Mouse (Mus musculus): ENCODE measurements around the gene Twf2. TPM values are rescaled to one million over a fixed set of nuclear protein-coding genes. Genes with fewer than 3 reads are reported as not detected.

Twf2 gene
- not detected for polyA plus RNA-seq (2014; fragmentation: Illumina TruSeq; extraction: RNeasy Lipid Tissue Mini Kit (QIAGEN cat#74804); ENCODE audit: low read depth, low replicate concordance)

GRCm38 (mm10) chr9:106202819-106203636 is at the start of gene Twf2:
Twf2 (plus strand) TSS chr9:106203108.

GRCm38 (mm10) chr9:106158037-106158491 is 44.8 kb upstream of the Twf2 start, which contains the start of gene Glyctk:
Glyctk (minus strand) TSS chr9:106158138.

GRCm38 (mm10) chr9:106170556-106171345 is 32.2 kb upstream of the Twf2 start, which contains the start of gene Wdr82:
Wdr82 (plus strand) TSS chr9:106170928.

GRCm38 (mm10) chr9:106199535-106200272 is 3.2 kb upstream of the Twf2 start, which contains the start of gene Ppm1m:
Ppm1m (minus strand) TSS chr9:106199746.

DNA sequence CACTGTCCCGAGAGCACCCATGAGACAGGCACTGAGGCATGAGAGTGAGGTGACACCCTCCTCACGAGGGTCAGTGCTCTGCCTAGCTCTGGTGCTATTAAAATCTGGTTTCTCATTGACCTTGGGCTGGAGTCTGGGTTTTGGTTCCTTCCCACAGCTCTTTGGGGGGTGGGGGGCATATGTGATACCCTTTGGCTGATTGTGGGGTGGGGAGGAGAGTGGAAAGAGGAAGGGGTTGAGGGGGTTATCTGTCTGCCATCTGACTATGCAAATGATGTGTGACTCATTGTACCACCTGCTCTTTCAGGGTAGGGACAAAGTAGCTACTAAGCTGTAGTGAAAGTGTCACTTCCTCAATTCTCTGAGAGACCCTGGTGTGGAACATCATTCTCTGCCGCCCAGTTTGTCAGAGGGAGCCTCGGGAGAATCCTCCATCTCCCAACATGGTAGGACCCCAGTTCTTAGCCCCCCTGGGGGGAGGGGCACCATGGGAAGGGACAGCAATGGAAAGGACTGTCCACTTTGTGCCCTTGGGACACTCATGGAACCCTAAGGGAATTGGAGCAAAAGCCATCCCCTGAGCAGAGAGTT is 19.4 kb downstream of the Twf2 start, which contains the start of gene Tlr9:
Tlr9 (plus strand) TSS at position 338 of the 591 bp plus-strand sequence.

Other genes starting within 250 kb of the Twf2 start
- 2.2 TPM for gene Col6a5, start 242.5 kb upstream of the Twf2 start, polyA plus RNA-seq (2014; fragmentation: Illumina TruSeq; extraction: RNeasy Lipid Tissue Mini Kit (QIAGEN cat#74804); ENCODE audit: low read depth, low replicate concordance)
- gene Col6a4, start 106.3 kb upstream of the Twf2 start, polyA plus RNA-seq (2014; fragmentation: Illumina TruSeq; extraction: RNeasy Lipid Tissue Mini Kit (QIAGEN cat#74804); ENCODE audit: low read depth, low replicate concordance) = 3.6 TPM
- gene Glyctk, start 45.0 kb upstream of the Twf2 start, polyA plus RNA-seq (2014; fragmentation: Illumina TruSeq; extraction: RNeasy Lipid Tissue Mini Kit (QIAGEN cat#74804); ENCODE audit: low read depth, low replicate concordance) = 0.13 TPM
- 84.2 TPM for gene Wdr82, start 32.2 kb upstream of the Twf2 start, polyA plus RNA-seq (2014; fragmentation: Illumina TruSeq; extraction: RNeasy Lipid Tissue Mini Kit (QIAGEN cat#74804); ENCODE audit: low read depth, low replicate concordance)
- 2.3 TPM for gene Ppm1m, start 3.4 kb upstream of the Twf2 start, polyA plus RNA-seq (2014; fragmentation: Illumina TruSeq; extraction: RNeasy Lipid Tissue Mini Kit (QIAGEN cat#74804); ENCODE audit: low read depth, low replicate concordance)
- not detected for gene Tlr9, start 19.5 kb downstream of the Twf2 start, polyA plus RNA-seq (2014; fragmentation: Illumina TruSeq; extraction: RNeasy Lipid Tissue Mini Kit (QIAGEN cat#74804); ENCODE audit: low read depth, low replicate concordance)
- gene Alas1, start 45.5 kb downstream of the Twf2 start, polyA plus RNA-seq (2014; fragmentation: Illumina TruSeq; extraction: RNeasy Lipid Tissue Mini Kit (QIAGEN cat#74804); ENCODE audit: low read depth, low replicate concordance) = 41.9 TPM
- 2.1 TPM for gene Poc1a, start 78.0 kb downstream of the Twf2 start, polyA plus RNA-seq (2014; fragmentation: Illumina TruSeq; extraction: RNeasy Lipid Tissue Mini Kit (QIAGEN cat#74804); ENCODE audit: low read depth, low replicate concordance)
- 15.3 TPM for gene Dusp7, start 165.5 kb downstream of the Twf2 start, polyA plus RNA-seq (2014; fragmentation: Illumina TruSeq; extraction: RNeasy Lipid Tissue Mini Kit (QIAGEN cat#74804); ENCODE audit: low read depth, low replicate concordance)
- 46.6 TPM for gene Rpl29, start 226.3 kb downstream of the Twf2 start, polyA plus RNA-seq (2014; fragmentation: Illumina TruSeq; extraction: RNeasy Lipid Tissue Mini Kit (QIAGEN cat#74804); ENCODE audit: low read depth, low replicate concordance)
- gene Acy1, start 235.2 kb downstream of the Twf2 start, polyA plus RNA-seq (2014; fragmentation: Illumina TruSeq; extraction: RNeasy Lipid Tissue Mini Kit (QIAGEN cat#74804); ENCODE audit: low read depth, low replicate concordance) = 2.6 TPM
- 22.5 TPM for gene Abhd14b, start 244.4 kb downstream of the Twf2 start, polyA plus RNA-seq (2014; fragmentation: Illumina TruSeq; extraction: RNeasy Lipid Tissue Mini Kit (QIAGEN cat#74804); ENCODE audit: low read depth, low replicate concordance)
- gene Abhd14a, start 244.6 kb downstream of the Twf2 start, polyA plus RNA-seq (2014; fragmentation: Illumina TruSeq; extraction: RNeasy Lipid Tissue Mini Kit (QIAGEN cat#74804); ENCODE audit: low read depth, low replicate concordance) = 2.9 TPM

All from sigmoid colon, adult 10 weeks (tissue).